Mouse (Mus musculus): Measurements from ENCODE around the gene Tbc1d22b. TPM values are rescaled to one million over a fixed set of nuclear protein-coding genes. Genes with fewer than 3 reads are reported as not detected.

Tbc1d22b gene
- polyA plus RNA-seq, 1 experiment = 21.8 TPM

GRCm38 (mm10) chr17:29533866-29534265 lies 15.7 kb upstream of the Tbc1d22b start:
- Histone ChIP-seq H3K9ac (ENCODE audit: low read depth, poor library complexity, severe bottlenecking) (no peak overlapping the region), H3K4me1 (ENCODE audit: control insufficient read depth, insufficient read depth, low read length) (no peaks in the 10 kb centered on the region), H3K27me3 (ENCODE audit: control insufficient read depth, insufficient read depth, low read length, poor library complexity, severe bottlenecking) (no peaks in the 10 kb centered on the region), H3K27ac (ENCODE audit: insufficient read depth, low read length) (no peak overlapping the region), H3K36me3 (ENCODE audit: control insufficient read depth, insufficient read depth, low read length, poor library complexity, severe bottlenecking) (no peaks in the 10 kb centered on the region), H3K4me3 (ENCODE audit: low read depth, low read length) (no peak overlapping the region), H3K9me3 (replicated peaks; ENCODE audit: control insufficient read depth, insufficient read depth, low read length, poor library complexity, severe bottlenecking) (no peaks in the 10 kb centered on the region)
- TF ChIP-seq POLR2A (IDR thresholded peaks at IDR 0.05; ENCODE audit: insufficient read depth, low read length) (no peak), CTCF (IDR thresholded peaks at IDR 0.05; ENCODE audit: low read depth, low read length) (no peak)

GRCm38 (mm10) chr17:29540426-29540825 lies 9.2 kb upstream of the Tbc1d22b start:
- H3K27ac ChIP-seq (ENCODE audit: insufficient read depth, low read length) = no peak overlapping the region
- H3K36me3 ChIP-seq (ENCODE audit: control insufficient read depth, insufficient read depth, low read length, poor library complexity, severe bottlenecking) = no peaks in the 10 kb centered on the region
- no peak overlapping the region for H3K9ac ChIP-seq (ENCODE audit: low read depth, poor library complexity, severe bottlenecking)
- H3K9me3 ChIP-seq (replicated peaks; ENCODE audit: control insufficient read depth, insufficient read depth, low read length, poor library complexity, severe bottlenecking) = no peaks in the 10 kb centered on the region
- no peaks in the 10 kb centered on the region for H3K4me1 ChIP-seq (ENCODE audit: control insufficient read depth, insufficient read depth, low read length)
- no peaks in the 10 kb centered on the region for H3K27me3 ChIP-seq (ENCODE audit: control insufficient read depth, insufficient read depth, low read length, poor library complexity, severe bottlenecking)
- no peak overlapping the region for H3K4me3 ChIP-seq (ENCODE audit: low read depth, low read length)
- TF ChIP-seq CTCF (IDR thresholded peaks at IDR 0.05; ENCODE audit: low read depth, low read length) (no peak), POLR2A (IDR thresholded peaks at IDR 0.05; ENCODE audit: insufficient read depth, low read length) (no peak), EP300 (IDR thresholded peaks at IDR 0.05; ENCODE audit: insufficient read depth, low read depth, low read length) (no peak)

GRCm38 (mm10) chr17:29541419-29541818 lies 8.2 kb upstream of the Tbc1d22b start:
- Histone ChIP-seq H3K9ac (ENCODE audit: low read depth, poor library complexity, severe bottlenecking) (no peak overlapping the region), H3K4me3 (ENCODE audit: low read depth, low read length) (no peak overlapping the region), H3K9me3 (replicated peaks; ENCODE audit: control insufficient read depth, insufficient read depth, low read length, poor library complexity, severe bottlenecking) (no peaks in the 10 kb centered on the region), H3K36me3 (ENCODE audit: control insufficient read depth, insufficient read depth, low read length, poor library complexity, severe bottlenecking) (no peaks in the 10 kb centered on the region), H3K27me3 (ENCODE audit: control insufficient read depth, insufficient read depth, low read length, poor library complexity, severe bottlenecking) (no peaks in the 10 kb centered on the region), H3K27ac (ENCODE audit: insufficient read depth, low read length) (no peak overlapping the region), H3K4me1 (ENCODE audit: control insufficient read depth, insufficient read depth, low read length) (no peaks in the 10 kb centered on the region)
- TF ChIP-seq EP300 (IDR thresholded peaks at IDR 0.05; ENCODE audit: insufficient read depth, low read depth, low read length) = no peak
- no peak for TF ChIP-seq POLR2A (IDR thresholded peaks at IDR 0.05; ENCODE audit: insufficient read depth, low read length)
- TF ChIP-seq CTCF (IDR thresholded peaks at IDR 0.05; ENCODE audit: low read depth, low read length) = no peak

- Histone ChIP-seq H3K27me3 (ENCODE audit: control insufficient read depth, insufficient read depth, low read length, poor library complexity, severe bottlenecking) (no peaks in the 10 kb centered on the region), H3K9ac (ENCODE audit: low read depth, poor library complexity, severe bottlenecking) (no peak overlapping the region), H3K9me3 (replicated peaks; ENCODE audit: control insufficient read depth, insufficient read depth, low read length, poor library complexity, severe bottlenecking) (no peaks in the 10 kb centered on the region), H3K4me3 (ENCODE audit: low read depth, low read length) (no peak overlapping the region), H3K27ac (ENCODE audit: insufficient read depth, low read length) (no peak overlapping the region), H3K36me3 (ENCODE audit: control insufficient read depth, insufficient read depth, low read length, poor library complexity, severe bottlenecking) (no peaks in the 10 kb centered on the region), H3K4me1 (ENCODE audit: control insufficient read depth, insufficient read depth, low read length) (no peaks in the 10 kb centered on the region)
- TF ChIP-seq CTCF (IDR thresholded peaks at IDR 0.05; ENCODE audit: low read depth, low read length) = no peak
- TF ChIP-seq POLR2A (IDR thresholded peaks at IDR 0.05; ENCODE audit: insufficient read depth, low read length) = no peak
- no peak for TF ChIP-seq EP300 (IDR thresholded peaks at IDR 0.05; ENCODE audit: insufficient read depth, low read depth, low read length)
Observed at GRCm38 (mm10) chr17:29542831-29543690, 6.5 kb upstream of the Tbc1d22b start.

- Histone ChIP-seq H3K4me1 (ENCODE audit: control insufficient read depth, insufficient read depth, low read length) (no peaks in the 10 kb centered on the region), H3K36me3 (ENCODE audit: control insufficient read depth, insufficient read depth, low read length, poor library complexity, severe bottlenecking) (no peaks in the 10 kb centered on the region), H3K4me3 (ENCODE audit: low read depth, low read length) (no peak overlapping the region), H3K9me3 (replicated peaks; ENCODE audit: control insufficient read depth, insufficient read depth, low read length, poor library complexity, severe bottlenecking) (no peaks in the 10 kb centered on the region), H3K27me3 (ENCODE audit: control insufficient read depth, insufficient read depth, low read length, poor library complexity, severe bottlenecking) (no peaks in the 10 kb centered on the region), H3K9ac (ENCODE audit: low read depth, poor library complexity, severe bottlenecking) (no peak overlapping the region), H3K27ac (ENCODE audit: insufficient read depth, low read length) (no peak overlapping the region)
- TF ChIP-seq EP300 (IDR thresholded peaks at IDR 0.05; ENCODE audit: insufficient read depth, low read depth, low read length) (no peak), CTCF (IDR thresholded peaks at IDR 0.05; ENCODE audit: low read depth, low read length) (no peak), POLR2A (IDR thresholded peaks at IDR 0.05; ENCODE audit: insufficient read depth, low read length) (no peak)
Observed at GRCm38 (mm10) chr17:29544064-29544463, 5.5 kb upstream of the Tbc1d22b start.

- TF ChIP-seq POLR2A (IDR thresholded peaks at IDR 0.05; ENCODE audit: insufficient read depth, low read length) = no peak
- TF ChIP-seq EP300 (IDR thresholded peaks at IDR 0.05; ENCODE audit: insufficient read depth, low read depth, low read length) = no peak
- TF ChIP-seq CTCF (IDR thresholded peaks at IDR 0.05; ENCODE audit: low read depth, low read length) = no peak
- Histone ChIP-seq H3K9me3 (replicated peaks; ENCODE audit: control insufficient read depth, insufficient read depth, low read length, poor library complexity, severe bottlenecking) (no peaks in the 10 kb centered on the region), H3K4me3 (ENCODE audit: low read depth, low read length) (no peak overlapping the region), H3K27ac (ENCODE audit: insufficient read depth, low read length) (no peak overlapping the region), H3K36me3 (ENCODE audit: control insufficient read depth, insufficient read depth, low read length, poor library complexity, severe bottlenecking) (no peaks in the 10 kb centered on the region), H3K9ac (ENCODE audit: low read depth, poor library complexity, severe bottlenecking) (no peak overlapping the region), H3K4me1 (ENCODE audit: control insufficient read depth, insufficient read depth, low read length) (no peaks in the 10 kb centered on the region), H3K27me3 (ENCODE audit: control insufficient read depth, insufficient read depth, low read length, poor library complexity, severe bottlenecking) (no peaks in the 10 kb centered on the region)
Observed at GRCm38 (mm10) chr17:29545241-29545640, 4.3 kb upstream of the Tbc1d22b start.

Measured in ES-Bruce4 (cell line).